Mouse (Mus musculus): ENCODE results near the gene Drg1. TPM values are rescaled to one million over a fixed set of nuclear protein-coding genes. Genes with fewer than 3 reads are reported as not detected.
"Not testable (repeated sequence)": the region's sequence is repeated elsewhere in the genome, so short reads cannot be mapped to it uniquely, and the experiment has no call there.

The Drg1 gene
- polyA plus RNA-seq, 1 experiment from 2014 or later = 263 TPM

- not testable (repeated sequence) for H3K27ac ChIP-seq; H3K4me3 ChIP-seq; H3K4me1 ChIP-seq; H3K36me3 ChIP-seq; H3K27me3 ChIP-seq (ENCODE audit: insufficient read depth, poor library complexity, severe bottlenecking); H3K9me3 ChIP-seq
- 92% methylated on average over 6 of the region's 7 CpGs for WGBS
- DNase-seq (ENCODE audit: low spot score) = peak; percentile 67
Observed at GRCm38 (mm10) chr11:3200636-3201035, 65.6 kb downstream of the Drg1 start.

GRCm38 (mm10) chr11:3193363-3193762, 72.9 kb downstream of the Drg1 start, which contains the start of gene Sfi1:
Gene Sfi1, minus strand, starts transcription at chr11:3193463.
- Histone ChIP-seq H3K36me3 (no peaks in the 10 kb centered on the region), H3K4me1 (no peaks in the 10 kb centered on the region), H3K9me3 (no peaks in the 10 kb centered on the region), H3K27me3 (ENCODE audit: insufficient read depth, poor library complexity, severe bottlenecking) (no peaks in the 10 kb centered on the region), H3K4me3 (no peak within 1 kb of the TSS), H3K27ac (no peak within 1 kb of the TSS)
- 81% methylated on average over 25 of the region's 25 CpGs for WGBS
- no peak for DNase-seq (ENCODE audit: low spot score)

GRCm38 (mm10) chr11:3182707-3183106, 83.5 kb downstream of the Drg1 start:
- H3K4me3 ChIP-seq; H3K9me3 ChIP-seq; H3K4me1 ChIP-seq; H3K27ac ChIP-seq; H3K27me3 ChIP-seq (ENCODE audit: insufficient read depth, poor library complexity, severe bottlenecking); H3K36me3 ChIP-seq: not testable (repeated sequence)
- WGBS = 80% methylated on average over 1 of the region's 1 CpGs
- DNase-seq (ENCODE audit: low spot score) = peak; percentile 43

GRCm38 (mm10) chr11:3181971-3182370, 84.2 kb downstream of the Drg1 start:
- not testable (repeated sequence) for H3K9me3 ChIP-seq; H3K36me3 ChIP-seq; H3K27ac ChIP-seq; H3K27me3 ChIP-seq (ENCODE audit: insufficient read depth, poor library complexity, severe bottlenecking); H3K4me1 ChIP-seq; H3K4me3 ChIP-seq
- 50% methylated on average over 1 of the region's 1 CpGs for WGBS
- peak; percentile 17 for DNase-seq (ENCODE audit: low spot score)

- H3K4me1 ChIP-seq; H3K9me3 ChIP-seq; H3K36me3 ChIP-seq; H3K27ac ChIP-seq; H3K4me3 ChIP-seq; H3K27me3 ChIP-seq (ENCODE audit: insufficient read depth, poor library complexity, severe bottlenecking): not testable (repeated sequence)
- DNase-seq (ENCODE audit: low spot score) = peak; percentile 93
- 48% methylated on average over 4 of the region's 4 CpGs for WGBS
Observed at GRCm38 (mm10) chr11:3181250-3181649, 85.0 kb downstream of the Drg1 start.

- DNase-seq (ENCODE audit: low spot score) = peak; percentile 83
- H3K4me1 ChIP-seq; H3K36me3 ChIP-seq; H3K4me3 ChIP-seq; H3K9me3 ChIP-seq; H3K27ac ChIP-seq; H3K27me3 ChIP-seq (ENCODE audit: insufficient read depth, poor library complexity, severe bottlenecking): not testable (repeated sequence)
- WGBS = 72% methylated on average over 6 of the region's 6 CpGs
Observed at GRCm38 (mm10) chr11:3180510-3181160, 85.6 kb downstream of the Drg1 start.

GRCm38 (mm10) chr11:3179726-3180092, 86.5 kb downstream of the Drg1 start:
- not testable (repeated sequence) for H3K27ac ChIP-seq, H3K36me3 ChIP-seq
- 82% methylated on average over 7 of the region's 7 CpGs for WGBS

GRCm38 (mm10) chr11:3178968-3179725, 87.1 kb downstream of the Drg1 start:
- peak; percentile 78 for DNase-seq (ENCODE audit: low spot score)
- H3K27me3 ChIP-seq (ENCODE audit: insufficient read depth, poor library complexity, severe bottlenecking); H3K4me1 ChIP-seq; H3K9me3 ChIP-seq; H3K27ac ChIP-seq; H3K4me3 ChIP-seq; H3K36me3 ChIP-seq: not testable (repeated sequence)
- WGBS = 83% methylated on average over 6 of the region's 6 CpGs

More at GRCm38 (mm10) chr11:3179726-3180092, 86.5 kb downstream of the Drg1 start:
- H3K4me3 ChIP-seq; H3K27me3 ChIP-seq (ENCODE audit: insufficient read depth, poor library complexity, severe bottlenecking); H3K4me1 ChIP-seq; H3K9me3 ChIP-seq: not testable (repeated sequence)
- DNase-seq (ENCODE audit: low spot score) = peak; percentile 73

- DNase-seq (ENCODE audit: low spot score) = peak; percentile 93
- WGBS = 84% methylated on average over 11 of the region's 11 CpGs
- not testable (repeated sequence) for H3K4me3 ChIP-seq
Observed at GRCm38 (mm10) chr11:3173425-3174318, 92.5 kb downstream of the Drg1 start.

GRCm38 (mm10) chr11:3172526-3172925, 93.7 kb downstream of the Drg1 start:
- H3K27ac ChIP-seq; H3K36me3 ChIP-seq; H3K4me3 ChIP-seq; H3K27me3 ChIP-seq (ENCODE audit: insufficient read depth, poor library complexity, severe bottlenecking); DNase-seq (ENCODE audit: low spot score); H3K4me1 ChIP-seq: not testable (repeated sequence)
- peaks cover 12% of the 10 kb centered on the region for H3K9me3 ChIP-seq
- 58% methylated on average over 6 of the region's 6 CpGs for WGBS

More at GRCm38 (mm10) chr11:3173425-3174318, 92.5 kb downstream of the Drg1 start:
- H3K9me3 ChIP-seq; H3K27ac ChIP-seq; H3K27me3 ChIP-seq (ENCODE audit: insufficient read depth, poor library complexity, severe bottlenecking); H3K36me3 ChIP-seq; H3K4me1 ChIP-seq: not testable (repeated sequence)

- not testable (repeated sequence) for H3K27me3 ChIP-seq (ENCODE audit: insufficient read depth, poor library complexity, severe bottlenecking); H3K36me3 ChIP-seq; H3K4me3 ChIP-seq; H3K27ac ChIP-seq; H3K4me1 ChIP-seq
- peaks cover 14% of the 10 kb centered on the region for H3K9me3 ChIP-seq
- peak; percentile 58 for DNase-seq (ENCODE audit: low spot score)
- 66% methylated on average over 1 of the region's 1 CpGs for WGBS
Observed at GRCm38 (mm10) chr11:3171931-3172330, 94.3 kb downstream of the Drg1 start.

- DNase-seq (ENCODE audit: low spot score); H3K27me3 ChIP-seq (ENCODE audit: insufficient read depth, poor library complexity, severe bottlenecking); H3K4me3 ChIP-seq; H3K27ac ChIP-seq; H3K36me3 ChIP-seq; H3K4me1 ChIP-seq: not testable (repeated sequence)
- 71% methylated on average over 2 of the region's 2 CpGs for WGBS
- H3K9me3 ChIP-seq = peaks cover 17% of the 10 kb centered on the region
Observed at GRCm38 (mm10) chr11:3169042-3169441, 97.2 kb downstream of the Drg1 start.

GRCm38 (mm10) chr11:3167571-3168001, 98.6 kb downstream of the Drg1 start:
- not testable (repeated sequence) for H3K36me3 ChIP-seq; H3K27ac ChIP-seq; H3K4me1 ChIP-seq; H3K4me3 ChIP-seq; H3K27me3 ChIP-seq (ENCODE audit: insufficient read depth, poor library complexity, severe bottlenecking)
- DNase-seq (ENCODE audit: low spot score) = peak; percentile 69
- H3K9me3 ChIP-seq = peaks cover 10% of the 10 kb centered on the region
- 58% methylated on average over 4 of the region's 4 CpGs for WGBS
